Mouse (Mus musculus) regulatory T cell (primary cell): ENCODE results near the gene Bend4.

Experiments used
- in situ Hi-C: fragments of 300-600 bp; cut with MboI, MseI; formaldehyde crosslinking; loops from one replicate; pipeline ENCODE4 v1.15.1; 2025; ENCODE audit warnings: high pct_unique_total_duplicates

Bend4 gene

GRCm38 (mm10) chr5:67427443-67428360, at the start of gene Bend4:
Gene Bend4, minus strand, starts transcription at chr5:67428310.
- in situ Hi-C loops = no loop called here

- in situ Hi-C loops = no loop called here
These were observed 45.6 kb upstream of the Bend4 start for GRCm38 (mm10) chr5:67473723-67474122.

GRCm38 (mm10) chr5:67473094-67473493, 45.0 kb upstream of the Bend4 start:
- in situ Hi-C loops = no loop called here

- in situ Hi-C loops = no loop called here
These were observed 38.9 kb upstream of the Bend4 start for GRCm38 (mm10) chr5:67466866-67467530.

GRCm38 (mm10) chr5:67464899-67465298, 36.8 kb upstream of the Bend4 start:
- in situ Hi-C loops = no loop called here

GRCm38 (mm10) chr5:67463636-67464035, 35.5 kb upstream of the Bend4 start:
- in situ Hi-C loops = no loop called here

- in situ Hi-C loops = no loop called here
These were observed 34.2 kb upstream of the Bend4 start for GRCm38 (mm10) chr5:67462331-67462730.

- in situ Hi-C loops = no loop called here
These were observed 28.7 kb upstream of the Bend4 start for GRCm38 (mm10) chr5:67456841-67457240.

- in situ Hi-C loops = no loop called here
These were observed 26.2 kb upstream of the Bend4 start for GRCm38 (mm10) chr5:67454282-67454681.

GRCm38 (mm10) chr5:67449957-67450630, 22.0 kb upstream of the Bend4 start:
- in situ Hi-C loops = no loop called here

GRCm38 (mm10) chr5:67446526-67446925, 18.4 kb upstream of the Bend4 start:
- in situ Hi-C loops = no loop called here

- in situ Hi-C loops = no loop called here
These were observed 16.3 kb upstream of the Bend4 start for GRCm38 (mm10) chr5:67444217-67445050.

- in situ Hi-C loops = no loop called here
These were observed 14.8 kb upstream of the Bend4 start for GRCm38 (mm10) chr5:67442813-67443450.

GRCm38 (mm10) chr5:67440563-67440962, 12.5 kb upstream of the Bend4 start:
- in situ Hi-C loops = no loop called here

GRCm38 (mm10) chr5:67437403-67437802, 9.3 kb upstream of the Bend4 start:
- in situ Hi-C loops = no loop called here

- in situ Hi-C loops = no loop called here
These were observed 1.4 kb downstream of the Bend4 start for GRCm38 (mm10) chr5:67426478-67427442.

GRCm38 (mm10) chr5:67426011-67426410, 2.1 kb downstream of the Bend4 start:
- in situ Hi-C loops = no loop called here

GRCm38 (mm10) chr5:67424636-67425035, 3.5 kb downstream of the Bend4 start:
- in situ Hi-C loops = no loop called here

- in situ Hi-C loops = no loop called here
These were observed 4.1 kb downstream of the Bend4 start for GRCm38 (mm10) chr5:67423963-67424362.

- in situ Hi-C loops = no loop called here
These were observed 4.8 kb downstream of the Bend4 start for GRCm38 (mm10) chr5:67423326-67423725.
